Mouse (Mus musculus) bone marrow macrophage, adult 2 months (primary cell): Measurements from ENCODE around the gene Ikbip.

Source experiments
- CTCF ChIP-seq: IDR thresholded peaks from 2 replicates; pipeline ENCODE4 v1.5.1; 2012; ENCODE audit warnings: low read depth, mild to moderate bottlenecking, low read length, moderate library complexity
- POLR2A ChIP-seq: IDR thresholded peaks from 2 replicates; pipeline ENCODE4 v1.6.1; 2012; ENCODE audit warnings: mild to moderate bottlenecking, low read depth, low read length, borderline replicate concordance

DNA sequence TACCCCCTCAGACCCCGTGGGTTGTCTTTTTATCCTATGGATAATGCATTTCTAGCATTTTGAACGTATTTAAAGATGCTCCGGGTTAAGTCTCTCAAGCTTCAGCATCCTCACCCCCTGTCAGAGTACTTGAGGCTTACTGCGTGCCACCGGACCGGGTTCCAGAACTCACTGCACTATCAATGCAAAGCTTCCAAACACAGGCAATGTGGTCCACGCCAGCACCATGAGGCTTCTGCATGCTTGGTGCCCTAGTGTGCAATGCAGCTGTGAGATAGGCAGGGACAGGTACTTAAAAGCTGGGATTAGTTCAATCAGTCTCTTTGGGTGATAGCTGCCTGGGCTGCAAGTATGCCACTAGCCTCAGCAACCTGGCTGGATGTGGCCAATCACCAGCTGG, 62.7 kb downstream of the Ikbip start:
- TF ChIP-seq CTCF (no peak), POLR2A (no peak)
